Mouse (Mus musculus) forebrain, embryonic 11.5 days (tissue): ENCODE data around the gene Lysmd4. TPM values are rescaled to one million over a fixed set of nuclear protein-coding genes. Genes with fewer than 3 reads are reported as not detected.

ENCODE experiments used
- ATAC-seq: fragments of 200-750 bp; cut with Nextera tagmentation; replicated peaks from 2 replicates; pipeline ENCODE4 v1.8.0; 2017; ENCODE audit warnings: moderate TSS enrichment; ENCODE audit not compliant: low FRiP score
- DNase-seq: peaks from one replicate; pipeline ENCODE4 v3.0.0-alpha.2; 2017; ENCODE audit warnings: low spot score
- H3K27ac ChIP-seq: fragments of 300-500 bp; sonication (generic); 2 replicates; pipeline ENCODE4 v1.5.1; 2014; ENCODE audit warnings: low read depth, low read length
- H3K27me3 ChIP-seq: fragments of 300-500 bp; sonication (generic); 2 replicates; pipeline ENCODE4 v1.6.1; 2014; ENCODE audit warnings: mild to moderate bottlenecking, low read length, mixed read lengths; ENCODE audit not compliant: control insufficient read depth, insufficient read depth
- H3K36me3 ChIP-seq: fragments of 300-500 bp; sonication (generic); 2 replicates; pipeline ENCODE4 v1.6.1; 2014; ENCODE audit warnings: mild to moderate bottlenecking, low read length, moderate library complexity, mixed read lengths; ENCODE audit not compliant: control insufficient read depth, insufficient read depth
- H3K4me1 ChIP-seq: fragments of 300-500 bp; sonication (generic); replicated peaks from 2 replicates; pipeline ENCODE4 v1.6.1; 2014; ENCODE audit warnings: low read length, mixed read lengths; ENCODE audit not compliant: control insufficient read depth, insufficient read depth
- H3K4me2 ChIP-seq: fragments of 300-500 bp; sonication (generic); 2 replicates; pipeline ENCODE4 v1.6.1; 2014; ENCODE audit warnings: low read depth, mild to moderate bottlenecking, low read length, moderate library complexity, mixed read lengths; ENCODE audit not compliant: severe bottlenecking
- H3K4me3 ChIP-seq: fragments of 300-500 bp; sonication (generic); 2 replicates; pipeline ENCODE4 v1.5.1; 2014; ENCODE audit warnings: low read depth, low read length
- H3K9ac ChIP-seq: fragments of 300-500 bp; sonication (generic); 2 replicates; pipeline ENCODE4 v1.6.1; 2014; ENCODE audit warnings: low read length
- H3K9me3 ChIP-seq: fragments of 300-500 bp; sonication (generic); 2 replicates; pipeline ENCODE4 v1.6.1; 2016; ENCODE audit warnings: low read length, mixed read lengths; ENCODE audit not compliant: control insufficient read depth
- WGBS: fragments of 180-500 bp; shearing (Covaris S2); extraction: QIAGEN DNeasy Blood & Tissue Kit; methylation state at CpG from one replicate; pipeline ENCODE4 v1.1.7; 2014; 5-methylcytosine and 5-hydroxymethylcytosine counted together
- polyA plus RNA-seq: library from polyadenylated mRNA; unstranded; fragments of >200 nt; fragmentation: Nextera tagmentation; extraction: Ambion mirVana; gene quantifications from 2 replicates; pipeline ENCODE4 v1.2.1, GENCODE M21; 2014

The Lysmd4 gene
- polyA plus RNA-seq, 1 experiment from 2014 or later, result 12.4 TPM

DNA sequence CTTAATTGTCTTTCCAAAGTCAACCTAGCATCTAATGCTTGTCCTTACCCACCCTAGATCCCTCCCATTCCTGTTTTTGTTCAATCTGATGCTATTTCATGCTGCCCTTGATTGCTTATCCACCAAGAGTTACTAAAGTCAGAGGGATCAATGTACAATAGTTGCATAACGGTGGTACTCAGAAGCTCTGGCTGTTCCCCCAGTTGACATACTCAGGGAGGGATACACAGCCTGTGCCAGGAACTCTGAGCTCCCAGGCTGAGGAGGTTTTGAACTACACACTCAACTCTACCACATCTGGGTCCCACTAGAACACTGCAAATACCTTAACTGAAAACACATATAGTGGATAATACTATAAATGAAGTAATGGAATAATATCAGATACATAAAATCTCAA is 14.0 kb upstream of the Lysmd4 start:
- ATAC-seq (no peak), DNase-seq (no peak)
- 89% methylated on average over 1 of the region's 1 CpGs for WGBS
- no peaks in the 10 kb centered on the region for H3K27me3 ChIP-seq
- H3K27ac ChIP-seq, result no peak overlapping the region
- H3K4me2 ChIP-seq, result no peak overlapping the region
- no peaks in the 10 kb centered on the region for H3K36me3 ChIP-seq
- H3K4me3 ChIP-seq, result no peak overlapping the region
- H3K4me1 ChIP-seq, result no peaks in the 10 kb centered on the region
- no peaks in the 10 kb centered on the region for H3K9me3 ChIP-seq
- no peak overlapping the region for H3K9ac ChIP-seq

DNA sequence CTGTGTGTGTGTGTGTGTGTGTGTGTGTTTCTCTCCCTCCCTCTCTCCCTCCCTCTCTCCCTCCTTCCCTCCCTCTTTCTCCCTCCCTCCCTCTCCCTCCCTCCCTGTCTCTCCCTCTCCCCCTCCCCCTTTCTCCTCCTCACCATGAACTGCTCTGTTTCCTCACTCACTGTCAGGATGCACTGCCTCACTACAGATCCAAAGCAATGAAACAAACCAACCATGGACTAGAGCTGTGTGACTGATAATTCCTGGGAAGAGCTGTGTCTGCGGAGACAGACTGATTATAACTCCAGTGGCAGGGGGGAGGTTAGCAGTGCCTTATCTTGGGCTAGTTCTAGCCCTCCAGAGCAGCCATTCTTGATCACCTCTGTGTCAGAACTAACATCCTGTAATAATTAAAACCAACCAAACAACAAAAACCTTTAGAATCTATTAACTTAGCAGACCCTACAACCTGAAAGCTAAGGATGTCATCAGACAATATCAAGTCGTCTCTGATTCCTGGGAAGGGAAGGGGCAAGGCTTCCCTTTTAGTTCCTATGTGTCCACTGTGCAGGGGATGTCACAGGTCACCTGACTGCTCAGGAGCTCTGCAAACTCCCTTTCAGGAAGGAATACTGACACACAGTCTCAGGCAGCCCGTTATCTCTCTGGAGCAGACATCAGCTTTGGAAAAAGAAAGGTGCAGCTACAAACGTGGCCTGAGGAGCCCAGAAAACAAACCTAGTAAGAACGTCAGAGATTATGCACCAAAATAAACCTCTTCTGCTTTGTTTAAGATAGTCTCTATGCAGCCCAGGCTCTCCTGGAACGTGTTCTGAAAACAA is 12.1 kb upstream of the Lysmd4 start:
- Histone ChIP-seq H3K9ac (no peak overlapping the region), H3K4me3 (no peak overlapping the region), H3K9me3 (no peaks in the 10 kb centered on the region), H3K27me3 (no peaks in the 10 kb centered on the region), H3K27ac (no peak overlapping the region), H3K4me1 (no peaks in the 10 kb centered on the region), H3K4me2 (no peak overlapping the region), H3K36me3 (no peaks in the 10 kb centered on the region)
- DNase-seq, result no peak
- no peak for ATAC-seq
- WGBS, result 80% methylated on average over 6 of the region's 6 CpGs

DNA sequence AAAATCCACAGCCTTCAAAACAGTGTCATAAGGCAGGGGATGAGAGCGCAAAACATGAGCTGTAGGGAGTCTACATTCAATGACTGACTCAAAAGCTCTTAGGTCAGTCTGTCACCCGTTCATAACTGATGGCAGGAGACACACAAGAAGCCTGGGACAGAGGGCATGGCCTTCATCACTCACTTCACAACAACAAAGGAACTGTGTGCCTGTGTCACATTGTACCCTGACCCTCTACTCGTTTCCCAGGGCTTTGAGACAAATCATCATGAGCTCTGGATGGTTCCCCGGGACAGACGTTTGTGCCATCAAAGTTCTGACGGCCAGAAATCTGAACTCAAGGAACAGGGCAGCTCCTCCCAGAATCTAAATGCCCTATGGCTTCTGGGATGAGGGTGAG is 11.0 kb upstream of the Lysmd4 start:
- WGBS, result 55% methylated on average over 6 of the region's 6 CpGs
- no peak overlapping the region for H3K4me3 ChIP-seq
- H3K36me3 ChIP-seq, result no peaks in the 10 kb centered on the region
- no peaks in the 10 kb centered on the region for H3K27me3 ChIP-seq
- DNase-seq, result no peak
- no peaks in the 10 kb centered on the region for H3K4me1 ChIP-seq
- ATAC-seq, result no peak
- H3K4me2 ChIP-seq, result no peak overlapping the region
- H3K9me3 ChIP-seq, result no peaks in the 10 kb centered on the region
- H3K9ac ChIP-seq, result no peak overlapping the region
- no peak overlapping the region for H3K27ac ChIP-seq

DNA sequence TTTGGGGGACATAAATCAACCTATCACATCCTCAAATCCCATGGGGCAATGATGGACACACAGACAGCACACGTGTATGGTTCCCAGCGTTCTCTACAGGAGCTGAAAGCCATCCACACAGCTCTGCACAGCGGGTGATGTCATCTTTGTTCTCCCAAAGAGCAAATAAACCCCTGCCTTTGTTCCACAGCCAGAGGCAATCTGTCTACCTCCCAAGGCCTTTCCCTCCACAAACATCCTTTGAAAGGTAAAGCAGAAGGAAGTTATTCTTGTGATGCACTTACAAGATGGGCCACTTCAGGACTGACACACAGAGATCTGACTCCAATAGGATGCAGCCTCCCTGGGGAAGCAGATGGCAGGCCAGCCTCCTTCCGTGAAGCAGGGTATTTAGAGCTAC is 10.4 kb upstream of the Lysmd4 start:
- Histone ChIP-seq H3K36me3 (no peaks in the 10 kb centered on the region), H3K4me3 (no peak overlapping the region), H3K27ac (no peak overlapping the region), H3K9me3 (no peaks in the 10 kb centered on the region), H3K27me3 (no peaks in the 10 kb centered on the region), H3K4me2 (no peak overlapping the region), H3K4me1 (no peaks in the 10 kb centered on the region), H3K9ac (no peak overlapping the region)
- ATAC-seq (no peak), DNase-seq (no peak)
- WGBS, result 68% methylated on average over 4 of the region's 4 CpGs

DNA sequence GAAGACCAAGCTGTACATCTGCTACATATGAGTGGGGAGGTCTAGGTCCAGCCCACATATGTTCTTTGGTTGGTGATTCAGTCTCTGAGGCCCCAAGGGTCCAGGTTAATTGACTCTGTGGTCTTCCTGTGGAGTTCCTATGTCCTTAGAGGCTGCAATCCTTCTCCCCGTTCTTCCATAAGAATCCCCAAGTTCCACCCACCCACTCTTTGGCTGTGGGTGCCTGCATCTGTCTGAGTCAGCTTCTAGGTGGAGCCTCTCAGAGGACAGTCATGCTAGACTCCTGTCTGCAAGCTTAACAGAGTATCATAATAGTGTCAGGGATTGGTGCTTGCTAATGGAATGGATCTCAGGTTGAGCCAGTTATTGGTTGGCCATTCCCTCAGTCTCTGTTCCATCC is 8.8 kb upstream of the Lysmd4 start:
- Histone ChIP-seq H3K9ac (no peak overlapping the region), H3K27me3 (no peaks in the 10 kb centered on the region), H3K27ac (no peak overlapping the region), H3K4me1 (no peaks in the 10 kb centered on the region), H3K36me3 (no peaks in the 10 kb centered on the region), H3K9me3 (no peaks in the 10 kb centered on the region), H3K4me2 (no peak overlapping the region), H3K4me3 (no peak overlapping the region)
- ATAC-seq (no peak), DNase-seq (no peak)
- WGBS, result 87% methylated on average over 1 of the region's 1 CpGs

DNA sequence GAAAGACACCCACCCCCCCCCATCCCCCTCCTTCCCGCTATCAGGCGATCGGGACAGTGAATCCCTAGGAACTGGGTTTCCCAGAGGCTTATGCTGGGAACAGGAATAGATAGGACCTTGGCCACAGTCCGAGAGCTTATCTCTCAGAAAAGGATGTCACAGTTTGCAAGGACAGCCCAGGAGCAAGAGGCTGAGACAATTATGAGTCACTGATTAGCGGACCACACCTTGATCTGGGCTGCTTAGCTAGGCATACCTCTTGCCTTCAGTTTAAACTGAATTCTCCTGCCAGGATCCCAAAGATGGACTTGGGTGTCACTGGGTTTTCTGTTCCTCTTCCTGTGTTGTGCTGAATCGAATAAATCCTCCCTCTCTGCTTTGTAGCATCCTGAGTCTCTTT is 6.0 kb upstream of the Lysmd4 start:
- no peak overlapping the region for H3K27ac ChIP-seq
- no peaks in the 10 kb centered on the region for H3K4me1 ChIP-seq
- no peak overlapping the region for H3K9ac ChIP-seq
- H3K9me3 ChIP-seq, result no peaks in the 10 kb centered on the region
- no peaks in the 10 kb centered on the region for H3K27me3 ChIP-seq
- no peak overlapping the region for H3K4me3 ChIP-seq
- ATAC-seq (no peak), DNase-seq (peak; percentile 29)
- H3K36me3 ChIP-seq, result no peaks in the 10 kb centered on the region
- 85% methylated on average over 6 of the region's 6 CpGs for WGBS
- no peak overlapping the region for H3K4me2 ChIP-seq

DNA sequence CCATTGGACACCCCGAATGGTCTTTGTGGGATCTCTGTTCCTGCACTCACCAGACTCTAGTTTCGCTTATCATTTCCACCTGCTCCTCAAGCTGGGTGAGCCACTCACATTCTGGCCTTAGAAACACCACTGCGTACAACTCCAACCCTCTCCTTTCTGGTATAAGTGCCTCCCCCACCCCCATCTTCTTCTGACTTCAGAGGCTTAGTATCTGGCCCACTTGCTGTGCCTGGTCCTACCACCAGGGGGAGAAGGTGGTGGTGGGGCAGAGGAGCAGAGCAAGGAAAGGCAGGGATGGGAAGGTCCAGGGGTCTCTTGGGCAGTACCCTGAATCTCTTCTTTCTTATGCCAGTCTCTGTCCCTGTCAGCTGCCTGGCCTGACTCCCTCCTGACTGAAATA is 5.3 kb upstream of the Lysmd4 start:
- Histone ChIP-seq H3K36me3 (no peaks in the 10 kb centered on the region), H3K9ac (no peak overlapping the region), H3K4me1 (no peaks in the 10 kb centered on the region), H3K9me3 (no peaks in the 10 kb centered on the region), H3K27me3 (no peaks in the 10 kb centered on the region), H3K27ac (no peak overlapping the region), H3K4me2 (no peak overlapping the region), H3K4me3 (no peak overlapping the region)
- 0 out of 2 replicates have a peak, but pooled peaks have one; percentile 12 for ATAC-seq
- WGBS, result 66% methylated on average over 3 of the region's 3 CpGs
- peak; percentile 79 for DNase-seq

DNA sequence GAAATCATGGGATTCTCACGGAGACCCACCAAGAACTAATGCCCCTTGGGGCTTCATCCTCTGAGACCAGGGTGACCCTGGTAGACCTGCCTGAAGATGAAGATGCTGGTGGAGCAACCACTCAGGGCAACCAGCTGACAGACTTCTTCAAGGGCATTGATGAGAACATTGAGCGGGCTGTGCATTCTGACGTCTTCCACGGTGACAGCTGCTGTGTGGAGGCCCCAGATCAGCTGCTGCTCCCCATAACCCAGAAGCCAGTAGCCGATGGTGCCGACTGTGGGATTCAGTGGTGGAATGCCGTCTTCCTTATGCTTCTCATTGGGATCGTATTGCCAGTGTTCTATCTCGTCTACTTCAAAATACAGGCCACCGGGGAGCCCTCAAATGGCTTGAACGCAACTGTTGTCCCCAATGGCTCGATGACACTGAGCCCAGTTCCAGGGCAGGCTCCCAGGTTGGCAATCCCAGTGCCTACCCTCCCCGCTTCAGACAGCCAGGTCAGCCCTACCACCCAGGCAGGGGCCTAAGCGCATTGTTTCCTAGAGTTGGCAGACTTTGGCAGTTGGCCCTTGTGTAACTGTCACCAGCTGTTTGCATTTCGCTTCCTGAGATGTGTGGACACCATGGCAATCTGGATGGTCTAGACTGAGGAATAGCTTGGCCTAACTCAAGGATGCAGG is 3.7 kb downstream of the Lysmd4 start:
- no peak overlapping the region for H3K27ac ChIP-seq
- no peak overlapping the region for H3K4me2 ChIP-seq
- 93% methylated on average over 15 of the region's 15 CpGs for WGBS
- DNase-seq (no peak), ATAC-seq (no peak)
- H3K27me3 ChIP-seq, result no peaks in the 10 kb centered on the region
- H3K9me3 ChIP-seq, result no peaks in the 10 kb centered on the region
- H3K4me3 ChIP-seq, result no peak overlapping the region
- no peaks in the 10 kb centered on the region for H3K36me3 ChIP-seq
- no peak overlapping the region for H3K9ac ChIP-seq
- H3K4me1 ChIP-seq, result 0 out of 2 replicates have a peak, but pooled peaks cover 5% of the 10 kb centered on the region
